Mouse (Mus musculus): ENCODE data around the gene Epo. TPM values are rescaled to one million over a fixed set of nuclear protein-coding genes. Genes with fewer than 3 reads are reported as not detected.

Gene Epo
- polyA plus RNA-seq, 1 experiment from 2014 or later = 0.24 TPM

DNA sequence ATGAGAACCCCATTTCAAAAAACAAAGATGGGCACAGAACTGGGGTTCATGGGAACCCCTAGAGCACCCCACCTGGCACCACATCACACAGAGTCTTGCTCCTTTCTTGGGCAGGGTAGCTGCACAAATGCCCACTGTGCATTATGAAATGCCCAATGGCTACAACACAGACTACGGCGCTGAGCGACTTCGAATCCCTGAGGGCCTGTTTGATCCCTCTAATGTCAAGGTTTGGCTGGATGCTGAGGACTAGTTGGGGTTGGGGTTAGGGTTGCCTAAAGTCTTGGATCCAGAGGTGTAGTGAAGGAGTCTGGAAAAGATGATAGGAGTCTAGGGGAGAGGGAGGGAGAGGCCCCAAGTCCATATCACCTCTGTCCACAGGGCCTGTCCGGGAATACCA is 33.4 kb upstream of the Epo start:
- Histone ChIP-seq H3K4me3 (ENCODE audit: low read length) (no peak overlapping the region), H3K4me2 (replicated peaks; ENCODE audit: low read depth, low read length) (no peak overlapping the region), H3K27me3 (ENCODE audit: insufficient read depth, low read length) (no peaks in the 10 kb centered on the region), H3K4me1 (ENCODE audit: insufficient read depth, low read length) (no peaks in the 10 kb centered on the region), H3K36me3 (ENCODE audit: insufficient read depth, low read length) (no peaks in the 10 kb centered on the region), H3K9me3 (ENCODE audit: low read length) (no peaks in the 10 kb centered on the region), H3K27ac (ENCODE audit: low read length) (no peak overlapping the region), H3K9ac (replicated peaks; ENCODE audit: low read length) (no peak overlapping the region)
- no peak for ATAC-seq (ENCODE audit: low FRiP score, low TSS enrichment)
- 92% methylated on average over 5 of the region's 5 CpGs for WGBS

DNA sequence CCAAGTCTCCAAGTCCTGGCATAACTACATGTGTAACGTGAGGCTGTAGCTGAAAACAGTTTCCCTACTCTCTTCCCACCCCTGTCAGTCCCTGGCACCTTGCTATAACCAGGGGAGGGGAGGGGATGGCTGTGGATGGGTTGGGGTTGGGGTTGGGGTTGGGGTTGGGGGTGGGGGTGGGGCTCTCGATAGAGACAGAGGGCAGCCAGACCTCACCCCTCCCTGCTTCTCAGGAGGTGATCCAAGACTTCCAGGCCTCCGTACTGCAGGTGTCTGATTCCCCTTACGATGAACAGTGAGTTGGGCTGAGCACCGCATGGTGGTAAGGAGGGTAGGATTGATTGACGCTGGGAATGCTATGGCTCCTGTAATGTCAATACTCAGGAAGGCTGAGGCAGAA is 32.7 kb upstream of the Epo start:
- Histone ChIP-seq H3K36me3 (ENCODE audit: insufficient read depth, low read length) (no peaks in the 10 kb centered on the region), H3K9me3 (ENCODE audit: low read length) (no peaks in the 10 kb centered on the region), H3K27me3 (ENCODE audit: insufficient read depth, low read length) (no peaks in the 10 kb centered on the region), H3K27ac (ENCODE audit: low read length) (no peak overlapping the region), H3K4me3 (ENCODE audit: low read length) (no peak overlapping the region), H3K9ac (replicated peaks; ENCODE audit: low read length) (no peak overlapping the region), H3K4me2 (replicated peaks; ENCODE audit: low read depth, low read length) (no peak overlapping the region), H3K4me1 (ENCODE audit: insufficient read depth, low read length) (no peaks in the 10 kb centered on the region)
- 79% methylated on average over 6 of the region's 6 CpGs for WGBS
- ATAC-seq (ENCODE audit: low FRiP score, low TSS enrichment) = no peak

DNA sequence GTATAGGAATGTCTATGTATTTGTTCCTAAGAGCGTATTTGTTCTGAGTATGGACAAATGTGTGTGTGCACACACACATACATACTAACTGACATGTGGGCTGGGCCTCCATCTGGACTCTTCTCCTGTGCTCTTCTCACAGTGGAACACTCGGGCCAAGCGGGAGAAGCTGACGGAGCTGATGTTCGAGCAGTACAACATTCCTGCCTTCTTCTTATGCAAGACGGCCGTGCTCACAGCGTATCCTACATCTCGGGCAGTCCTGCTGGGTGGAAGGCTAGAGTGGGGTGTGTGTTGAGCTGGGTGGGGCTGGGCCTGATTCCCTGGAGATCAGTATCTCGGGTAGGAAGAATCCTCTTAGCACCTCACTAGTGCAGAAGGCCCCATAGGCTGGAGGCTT is 29.9 kb upstream of the Epo start:
- no peak for ATAC-seq (ENCODE audit: low FRiP score, low TSS enrichment)
- H3K27me3 ChIP-seq (ENCODE audit: insufficient read depth, low read length) = no peaks in the 10 kb centered on the region
- H3K27ac ChIP-seq (ENCODE audit: low read length) = no peak overlapping the region
- H3K9me3 ChIP-seq (ENCODE audit: low read length) = no peaks in the 10 kb centered on the region
- H3K4me2 ChIP-seq (replicated peaks; ENCODE audit: low read depth, low read length) = no peak overlapping the region
- 75% methylated on average over 10 of the region's 10 CpGs for WGBS
- no peak overlapping the region for H3K9ac ChIP-seq (replicated peaks; ENCODE audit: low read length)
- H3K4me1 ChIP-seq (ENCODE audit: insufficient read depth, low read length) = no peaks in the 10 kb centered on the region
- H3K36me3 ChIP-seq (ENCODE audit: insufficient read depth, low read length) = no peaks in the 10 kb centered on the region
- no peak overlapping the region for H3K4me3 ChIP-seq (ENCODE audit: low read length)

DNA sequence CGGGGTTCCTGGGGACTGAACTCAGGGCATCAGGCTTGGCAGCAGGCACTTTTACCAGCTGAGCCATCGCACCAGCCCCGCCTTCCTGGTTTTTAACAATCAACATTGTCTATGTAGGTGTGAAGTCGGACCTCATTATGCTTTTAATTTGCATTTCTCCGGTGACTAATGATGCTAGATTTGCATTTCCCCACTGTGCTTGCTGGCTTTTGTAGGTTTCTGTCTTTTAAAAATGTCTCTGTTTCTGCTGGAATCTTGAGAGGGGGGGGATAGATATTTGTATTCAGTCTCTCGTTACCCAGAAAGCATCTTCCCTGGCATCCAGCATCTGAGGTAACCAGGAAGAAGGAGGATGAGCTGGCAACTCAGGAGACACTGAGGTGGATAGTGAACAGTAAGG is 28.5 kb upstream of the Epo start:
- no peak overlapping the region for H3K27ac ChIP-seq (ENCODE audit: low read length)
- WGBS = 68% methylated on average over 6 of the region's 6 CpGs
- H3K4me1 ChIP-seq (ENCODE audit: insufficient read depth, low read length) = no peaks in the 10 kb centered on the region
- no peaks in the 10 kb centered on the region for H3K9me3 ChIP-seq (ENCODE audit: low read length)
- H3K27me3 ChIP-seq (ENCODE audit: insufficient read depth, low read length) = no peaks in the 10 kb centered on the region
- ATAC-seq (ENCODE audit: low FRiP score, low TSS enrichment) = no peak
- no peak overlapping the region for H3K4me3 ChIP-seq (ENCODE audit: low read length)
- no peak overlapping the region for H3K9ac ChIP-seq (replicated peaks; ENCODE audit: low read length)
- no peak overlapping the region for H3K4me2 ChIP-seq (replicated peaks; ENCODE audit: low read depth, low read length)
- no peaks in the 10 kb centered on the region for H3K36me3 ChIP-seq (ENCODE audit: insufficient read depth, low read length)

DNA sequence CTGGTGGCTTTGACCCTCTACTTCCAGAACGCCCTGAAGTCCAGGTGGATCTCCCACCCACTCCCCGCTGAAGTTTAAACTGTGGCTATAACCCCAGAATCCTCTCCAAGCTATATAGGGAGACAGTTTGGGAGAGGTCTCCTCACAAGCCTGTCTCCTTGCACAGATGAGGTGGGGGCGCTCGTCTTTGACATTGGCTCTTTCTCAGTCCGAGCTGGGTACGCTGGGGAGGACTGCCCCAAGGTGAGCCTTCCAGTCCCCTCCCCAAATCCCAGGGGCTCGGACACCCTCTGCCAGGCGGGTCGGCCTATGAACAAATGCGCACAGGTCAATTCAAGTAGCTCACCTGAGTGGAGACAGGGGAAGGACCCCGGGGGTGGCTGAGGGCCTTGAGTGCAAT is 20.9 kb upstream of the Epo start:
- Histone ChIP-seq H3K4me2 (replicated peaks; ENCODE audit: low read depth, low read length) (no peak overlapping the region), H3K27me3 (ENCODE audit: insufficient read depth, low read length) (peaks cover 9% of the 10 kb centered on the region), H3K4me3 (ENCODE audit: low read length) (no peak overlapping the region; the same call in 1 of the 2 replicates), H3K36me3 (ENCODE audit: insufficient read depth, low read length) (no peaks in the 10 kb centered on the region), H3K9me3 (ENCODE audit: low read length) (no peaks in the 10 kb centered on the region), H3K9ac (replicated peaks; ENCODE audit: low read length) (no peak overlapping the region), H3K4me1 (ENCODE audit: insufficient read depth, low read length) (peaks cover 4% of the 10 kb centered on the region; the same call in 1 of the 2 replicates), H3K27ac (ENCODE audit: low read length) (no peak overlapping the region)
- ATAC-seq (ENCODE audit: low FRiP score, low TSS enrichment) = peak; percentile 27; the same call in 1 of the 2 replicates
- WGBS = 49% methylated on average over 11 of the region's 11 CpGs

DNA sequence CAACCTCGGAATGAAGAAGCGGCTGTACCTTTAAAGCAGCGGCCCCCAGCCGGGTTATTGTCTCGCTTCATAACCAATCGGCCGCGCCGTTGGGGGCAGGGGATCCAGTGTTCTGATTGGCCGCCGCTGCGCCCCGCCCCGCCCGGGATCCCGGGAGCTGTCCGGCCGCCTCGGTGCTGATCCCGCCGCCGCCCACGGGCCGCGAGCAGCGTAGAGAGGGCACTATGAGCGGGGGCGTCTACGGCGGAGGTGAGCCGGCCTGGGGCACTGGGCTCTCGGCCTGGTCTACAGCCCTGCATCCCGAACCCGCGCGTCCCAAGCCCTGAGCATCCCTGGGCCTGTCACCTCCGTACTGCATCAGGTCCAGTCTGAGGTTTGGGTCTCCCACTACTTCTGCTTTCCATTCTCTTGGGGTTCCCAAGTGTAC is 20.4 kb upstream of the Epo start, which contains the start of gene Actl6b:
Gene Actl6b (plus strand): TSS at position 107 of the 427 bp plus-strand sequence.
- no peaks in the 10 kb centered on the region for H3K9me3 ChIP-seq (ENCODE audit: low read length)
- H3K4me2 ChIP-seq (replicated peaks; ENCODE audit: low read depth, low read length) = peak within 1 kb of the TSS; percentile 46
- ATAC-seq (ENCODE audit: low FRiP score, low TSS enrichment) = peak; percentile 82
- H3K27me3 ChIP-seq (ENCODE audit: insufficient read depth, low read length) = peaks cover 9% of the 10 kb centered on the region
- H3K27ac ChIP-seq (ENCODE audit: low read length) = no peak within 1 kb of the TSS
- WGBS = 1% methylated on average over 37 of the region's 37 CpGs
- peaks cover 4% of the 10 kb centered on the region; the same call in 1 of the 2 replicates for H3K4me1 ChIP-seq (ENCODE audit: insufficient read depth, low read length)
- H3K9ac ChIP-seq (replicated peaks; ENCODE audit: low read length) = no peak within 1 kb of the TSS
- H3K4me3 ChIP-seq (ENCODE audit: low read length) = peak within 1 kb of the TSS; percentile 23
- no peaks in the 10 kb centered on the region for H3K36me3 ChIP-seq (ENCODE audit: insufficient read depth, low read length)

DNA sequence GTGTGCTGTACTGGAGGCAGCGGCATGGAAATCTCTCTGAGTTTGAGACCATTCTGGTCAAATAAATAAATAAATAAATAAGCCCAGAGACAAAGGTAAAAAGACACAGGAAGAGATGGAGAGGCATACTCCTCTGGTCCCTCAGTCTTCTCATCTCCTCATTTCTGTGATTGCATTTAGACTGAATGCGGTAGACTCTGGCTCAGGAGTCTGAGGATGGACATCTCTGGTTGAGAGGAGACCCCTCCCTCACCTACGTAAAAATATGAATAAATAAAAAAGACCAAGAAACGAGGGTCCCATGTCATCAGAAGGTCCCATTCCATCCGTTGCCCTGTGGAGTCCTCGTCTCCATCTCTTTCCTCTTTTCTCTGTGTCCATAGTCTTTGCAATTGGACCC is 20.0 kb upstream of the Epo start:
- Histone ChIP-seq H3K9me3 (ENCODE audit: low read length) (no peaks in the 10 kb centered on the region), H3K27ac (ENCODE audit: low read length) (no peak overlapping the region), H3K4me1 (ENCODE audit: insufficient read depth, low read length) (peaks cover 4% of the 10 kb centered on the region; the same call in 1 of the 2 replicates), H3K36me3 (ENCODE audit: insufficient read depth, low read length) (no peaks in the 10 kb centered on the region), H3K4me2 (replicated peaks; ENCODE audit: low read depth, low read length) (peak overlapping the region; percentile 46), H3K9ac (replicated peaks; ENCODE audit: low read length) (no peak overlapping the region), H3K4me3 (ENCODE audit: low read length) (peak overlapping the region; percentile 23), H3K27me3 (ENCODE audit: insufficient read depth, low read length) (peaks cover 9% of the 10 kb centered on the region)
- 25% methylated on average over 6 of the region's 6 CpGs for WGBS
- no peak for ATAC-seq (ENCODE audit: low FRiP score, low TSS enrichment)

DNA sequence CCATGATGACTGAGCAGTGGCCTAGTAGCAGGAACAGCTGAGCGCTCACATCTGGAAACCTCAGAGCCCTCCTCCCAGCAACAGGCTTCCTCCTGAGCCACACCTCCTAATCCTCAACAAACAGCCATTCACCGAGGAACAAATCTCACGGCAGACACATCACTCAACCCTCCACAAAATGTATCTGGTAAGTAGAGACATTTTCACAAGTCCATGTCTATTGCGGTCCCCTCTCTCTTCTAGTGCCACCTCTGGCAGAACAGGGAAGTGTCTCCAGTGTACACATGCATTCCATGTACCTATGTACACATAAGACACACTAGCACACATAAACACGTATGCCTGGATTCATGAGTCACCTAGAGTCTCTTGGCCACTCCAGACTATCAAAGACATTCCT is 18.1 kb upstream of the Epo start:
- WGBS = 74% methylated on average over 5 of the region's 5 CpGs
- H3K36me3 ChIP-seq (ENCODE audit: insufficient read depth, low read length) = no peaks in the 10 kb centered on the region

DNA sequence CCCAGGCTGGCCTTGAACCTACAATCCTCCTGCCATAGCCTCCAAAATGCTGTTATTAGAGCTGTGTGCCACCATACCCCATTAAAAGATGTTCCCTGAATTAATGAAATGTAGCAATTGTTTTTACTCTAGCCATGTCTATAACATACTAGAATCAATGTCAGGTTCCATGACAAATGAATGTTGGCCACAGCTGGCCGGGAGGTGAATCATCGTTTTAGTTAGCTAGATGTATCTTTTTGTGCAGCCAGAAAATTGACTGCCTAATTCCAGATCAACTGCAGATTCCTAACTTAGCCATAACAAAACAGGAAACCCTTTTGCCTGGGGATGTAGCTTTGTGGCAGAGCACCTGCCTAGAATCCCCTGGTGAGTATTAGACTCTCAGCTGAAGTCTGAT is 16.8 kb upstream of the Epo start:
- 78% methylated on average over 2 of the region's 2 CpGs for WGBS
- H3K4me3 ChIP-seq (ENCODE audit: low read length) = no peak overlapping the region
- no peak for ATAC-seq (ENCODE audit: low FRiP score, low TSS enrichment)
- H3K9ac ChIP-seq (replicated peaks; ENCODE audit: low read length) = no peak overlapping the region
- no peak overlapping the region for H3K4me2 ChIP-seq (replicated peaks; ENCODE audit: low read depth, low read length)
- H3K27ac ChIP-seq (ENCODE audit: low read length) = no peak overlapping the region
- H3K36me3 ChIP-seq (ENCODE audit: insufficient read depth, low read length) = no peaks in the 10 kb centered on the region
- peaks cover 9% of the 10 kb centered on the region for H3K27me3 ChIP-seq (ENCODE audit: insufficient read depth, low read length)
- no peaks in the 10 kb centered on the region for H3K9me3 ChIP-seq (ENCODE audit: low read length)
- H3K4me1 ChIP-seq (ENCODE audit: insufficient read depth, low read length) = peaks cover 4% of the 10 kb centered on the region; the same call in 1 of the 2 replicates

More for the DNA sequence above, 18.1 kb upstream of the Epo start:
- Histone ChIP-seq H3K9me3 (ENCODE audit: low read length) (no peaks in the 10 kb centered on the region), H3K9ac (replicated peaks; ENCODE audit: low read length) (no peak overlapping the region), H3K4me3 (ENCODE audit: low read length) (no peak overlapping the region), H3K4me1 (ENCODE audit: insufficient read depth, low read length) (peaks cover 4% of the 10 kb centered on the region; the same call in 1 of the 2 replicates), H3K27me3 (ENCODE audit: insufficient read depth, low read length) (peaks cover 9% of the 10 kb centered on the region), H3K4me2 (replicated peaks; ENCODE audit: low read depth, low read length) (no peak overlapping the region), H3K27ac (ENCODE audit: low read length) (no peak overlapping the region)
- no peak for ATAC-seq (ENCODE audit: low FRiP score, low TSS enrichment)

DNA sequence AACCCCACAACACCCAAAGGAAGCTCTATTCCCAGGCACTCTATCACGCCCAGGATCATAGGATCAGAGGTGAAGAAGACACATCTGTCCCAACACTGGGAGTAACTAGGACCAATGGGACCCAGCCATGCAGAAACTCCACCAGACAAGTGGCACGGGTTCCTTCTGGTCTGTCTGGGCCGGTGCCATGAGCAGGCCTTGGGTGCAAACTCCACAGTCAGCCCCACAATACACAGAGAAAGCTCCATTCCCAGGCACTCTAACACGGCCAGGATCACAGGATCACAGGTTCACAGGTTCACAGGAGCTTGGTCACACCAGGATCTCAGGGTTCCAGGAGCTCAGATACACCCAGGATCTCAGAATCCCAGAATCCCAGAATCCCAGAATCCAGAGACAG is 12.6 kb upstream of the Epo start:
- no peak overlapping the region for H3K4me3 ChIP-seq (ENCODE audit: low read length)
- no peak overlapping the region for H3K9ac ChIP-seq (replicated peaks; ENCODE audit: low read length)
- no peaks in the 10 kb centered on the region for H3K27me3 ChIP-seq (ENCODE audit: insufficient read depth, low read length)
- H3K27ac ChIP-seq (ENCODE audit: low read length) = no peak overlapping the region
- no peak overlapping the region for H3K4me2 ChIP-seq (replicated peaks; ENCODE audit: low read depth, low read length)
- H3K9me3 ChIP-seq (ENCODE audit: low read length) = no peaks in the 10 kb centered on the region
- WGBS = 75% methylated on average over 4 of the region's 4 CpGs
- H3K36me3 ChIP-seq (ENCODE audit: insufficient read depth, low read length) = no peaks in the 10 kb centered on the region
- H3K4me1 ChIP-seq (ENCODE audit: insufficient read depth, low read length) = no peaks in the 10 kb centered on the region
- ATAC-seq (ENCODE audit: low FRiP score, low TSS enrichment) = no peak
